Mouse (Mus musculus) layer of hippocampus, postnatal 25 days (tissue): ENCODE data around the gene Dmwd. TPM values are rescaled to one million over a fixed set of nuclear protein-coding genes. Genes with fewer than 3 reads are reported as not detected.
A peak's percentile ranks its signal among the peaks of the same experiment; 100 is the strongest.

Source experiments
- DNase-seq, 2 experiments: peaks; one replicate each; pipeline ENCODE4 v3.0.0; 2022; ENCODE audit warnings: mixed read lengths in 2 of 2, low spot score in 1 of 2; ENCODE audit errors: extremely low spot score in 1 of 2
- total RNA-seq, 2 experiments: library from RNA; stranded (reverse); gene quantifications; 2 replicates each; pipeline ENCODE4 v1.2.3; 2021

Gene Dmwd
- total RNA-seq: 100 to 1,000 TPM; 151 to 152 TPM

GRCm38 (mm10) chr7:19075723-19076585 lies at the start of gene Dmwd:
Gene Dmwd, plus strand, starts transcription at chr7:19076227.
- peak; percentile 80 to 83 for DNase-seq

GRCm38 (mm10) chr7:19028067-19028466 lies 48.0 kb upstream of the Dmwd start:
- no peak for DNase-seq

- DNase-seq: peak in 1 of 2 experiments; percentile 43
Measured at GRCm38 (mm10) chr7:19029084-19029653, 46.9 kb upstream of the Dmwd start.

GRCm38 (mm10) chr7:19031641-19032040 lies 44.4 kb upstream of the Dmwd start:
- no peak for DNase-seq

GRCm38 (mm10) chr7:19044616-19045015 lies 31.4 kb upstream of the Dmwd start:
- no peak for DNase-seq

- DNase-seq: no peak
Measured at GRCm38 (mm10) chr7:19046286-19047069, 29.5 kb upstream of the Dmwd start.

GRCm38 (mm10) chr7:19048006-19048527 lies 28.0 kb upstream of the Dmwd start:
- DNase-seq: no peak

- no peak for DNase-seq
Measured at GRCm38 (mm10) chr7:19049252-19049651, 26.8 kb upstream of the Dmwd start.

- no peak for DNase-seq
Measured at GRCm38 (mm10) chr7:19050172-19050571, 25.9 kb upstream of the Dmwd start.

GRCm38 (mm10) chr7:19051161-19051560 lies 24.9 kb upstream of the Dmwd start:
- DNase-seq: no peak

GRCm38 (mm10) chr7:19052345-19053135 lies 23.5 kb upstream of the Dmwd start:
- peak in 1 of 2 experiments; percentile 43 for DNase-seq

GRCm38 (mm10) chr7:19053136-19053532 lies 22.9 kb upstream of the Dmwd start:
- DNase-seq: no peak

- peak in 1 of 2 experiments; percentile 53 for DNase-seq
Measured at GRCm38 (mm10) chr7:19054047-19054776, 21.8 kb upstream of the Dmwd start, which contains the start of gene Rsph6a. Gene Rsph6a, plus strand, starts transcription at chr7:19054690.

- no peak for DNase-seq
Measured at GRCm38 (mm10) chr7:19054777-19055076, 21.3 kb upstream of the Dmwd start.

- DNase-seq: no peak
Measured at GRCm38 (mm10) chr7:19055108-19055507, 20.9 kb upstream of the Dmwd start.

- no peak for DNase-seq
Measured at GRCm38 (mm10) chr7:19057405-19057804, 18.6 kb upstream of the Dmwd start.

- DNase-seq: no peak
Measured at GRCm38 (mm10) chr7:19065896-19066295, 10.1 kb upstream of the Dmwd start.

- no peak for DNase-seq
Measured at GRCm38 (mm10) chr7:19067063-19067462, 9.0 kb upstream of the Dmwd start.

GRCm38 (mm10) chr7:19067935-19068334 lies 8.1 kb upstream of the Dmwd start:
- DNase-seq: no peak
